Mouse (Mus musculus) cerebellum, adult 11-12 months (tissue): ENCODE measurements around the gene Rps6kb1.
A peak's percentile ranks its signal among the peaks of the same experiment; 100 is the strongest.

Source experiments
- DNase-seq: peaks from one replicate; pipeline ENCODE4 v3.0.0; 2022

The Rps6kb1 gene

GRCm38 (mm10) chr11:86544639-86545299, at the start of gene Rps6kb1, which contains the start of gene Tubd1:
Gene Rps6kb1 (minus strand): TSS chr11:86544805.
Gene Tubd1 (plus strand): TSS chr11:86544991.
- DNase-seq: peak; percentile 99

GRCm38 (mm10) chr11:86593443-86593842, 48.8 kb upstream of the Rps6kb1 start:
- no peak for DNase-seq

DNA sequence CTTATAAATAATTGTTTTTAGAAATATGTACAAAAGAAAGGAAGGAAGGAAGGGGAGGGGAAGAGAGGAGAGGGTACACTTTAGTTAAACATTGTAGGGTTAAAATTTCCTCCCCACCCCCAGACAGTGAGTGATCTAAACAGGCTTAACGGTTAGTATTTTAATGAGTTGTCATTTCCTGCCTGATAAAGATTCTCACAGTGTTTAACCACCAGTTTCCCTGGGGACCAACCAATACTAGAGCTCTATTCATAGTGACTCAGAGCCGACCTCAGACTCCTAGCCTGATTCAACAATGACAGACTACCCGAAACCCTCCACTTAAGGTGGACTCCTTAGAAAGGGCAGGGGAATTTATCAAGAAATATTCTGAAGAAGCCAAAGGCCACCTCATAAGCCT, 48.4 kb upstream of the Rps6kb1 start:
- no peak for DNase-seq

GRCm38 (mm10) chr11:86591931-86592616, 47.5 kb upstream of the Rps6kb1 start:
- no peak for DNase-seq

- no peak for DNase-seq
Observed at GRCm38 (mm10) chr11:86591301-86591845, 46.8 kb upstream of the Rps6kb1 start.

DNA sequence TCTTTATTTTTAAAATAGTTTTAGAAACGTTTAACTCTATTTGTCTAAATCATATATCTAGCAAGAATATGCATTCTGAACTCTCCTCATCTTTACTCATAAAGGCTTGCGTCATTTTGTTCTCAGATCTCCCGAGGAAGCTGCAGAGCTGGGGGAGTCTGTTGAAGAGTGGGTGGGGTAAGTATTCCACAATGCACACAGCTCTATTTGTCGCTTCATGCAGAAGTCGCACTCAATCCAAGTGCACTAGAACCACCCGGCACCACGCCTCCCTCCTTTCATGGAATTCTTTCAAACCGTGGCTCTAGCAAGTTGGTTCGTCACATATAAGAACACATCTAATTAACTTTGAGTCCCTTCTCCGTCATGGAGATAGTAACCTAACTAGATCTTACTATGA, 46.0 kb upstream of the Rps6kb1 start:
- DNase-seq: no peak

GRCm38 (mm10) chr11:86590066-86590465, 45.5 kb upstream of the Rps6kb1 start:
- no peak for DNase-seq

DNA sequence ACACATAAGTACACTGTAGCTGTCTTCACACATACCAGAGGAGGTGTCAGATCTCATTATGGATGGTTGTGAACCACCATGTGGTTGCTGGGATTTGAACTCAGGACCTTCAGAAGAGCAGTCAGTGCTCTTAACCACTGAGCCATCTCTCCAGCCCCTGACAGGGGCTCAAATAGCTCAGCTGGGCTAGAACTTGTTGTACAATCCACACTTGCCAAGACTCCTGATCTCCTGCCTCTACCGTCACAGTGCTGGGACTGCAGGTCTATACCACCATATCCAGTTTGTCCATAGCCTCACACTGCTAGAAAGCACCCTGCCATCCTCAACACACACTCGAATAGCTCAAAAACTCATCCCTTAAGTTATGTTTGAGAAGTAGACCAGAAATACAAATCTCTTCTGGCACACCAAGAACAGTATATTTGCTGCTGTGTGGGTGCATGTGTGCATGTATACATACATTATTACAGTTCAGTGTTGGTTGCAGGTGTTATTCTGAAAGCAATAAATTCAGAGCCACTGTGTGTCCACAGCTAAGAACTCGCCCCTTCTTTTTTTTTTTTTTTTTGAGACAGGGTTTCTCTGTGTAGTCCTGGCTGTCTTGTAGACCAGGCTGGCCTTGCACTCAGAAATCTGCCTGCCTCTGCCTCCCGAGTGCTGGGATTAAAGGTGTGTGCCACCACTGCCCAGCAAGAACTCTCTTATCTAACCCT, 44.1 kb upstream of the Rps6kb1 start:
- DNase-seq: no peak

GRCm38 (mm10) chr11:86587830-86588229, 43.2 kb upstream of the Rps6kb1 start:
- no peak for DNase-seq

DNA sequence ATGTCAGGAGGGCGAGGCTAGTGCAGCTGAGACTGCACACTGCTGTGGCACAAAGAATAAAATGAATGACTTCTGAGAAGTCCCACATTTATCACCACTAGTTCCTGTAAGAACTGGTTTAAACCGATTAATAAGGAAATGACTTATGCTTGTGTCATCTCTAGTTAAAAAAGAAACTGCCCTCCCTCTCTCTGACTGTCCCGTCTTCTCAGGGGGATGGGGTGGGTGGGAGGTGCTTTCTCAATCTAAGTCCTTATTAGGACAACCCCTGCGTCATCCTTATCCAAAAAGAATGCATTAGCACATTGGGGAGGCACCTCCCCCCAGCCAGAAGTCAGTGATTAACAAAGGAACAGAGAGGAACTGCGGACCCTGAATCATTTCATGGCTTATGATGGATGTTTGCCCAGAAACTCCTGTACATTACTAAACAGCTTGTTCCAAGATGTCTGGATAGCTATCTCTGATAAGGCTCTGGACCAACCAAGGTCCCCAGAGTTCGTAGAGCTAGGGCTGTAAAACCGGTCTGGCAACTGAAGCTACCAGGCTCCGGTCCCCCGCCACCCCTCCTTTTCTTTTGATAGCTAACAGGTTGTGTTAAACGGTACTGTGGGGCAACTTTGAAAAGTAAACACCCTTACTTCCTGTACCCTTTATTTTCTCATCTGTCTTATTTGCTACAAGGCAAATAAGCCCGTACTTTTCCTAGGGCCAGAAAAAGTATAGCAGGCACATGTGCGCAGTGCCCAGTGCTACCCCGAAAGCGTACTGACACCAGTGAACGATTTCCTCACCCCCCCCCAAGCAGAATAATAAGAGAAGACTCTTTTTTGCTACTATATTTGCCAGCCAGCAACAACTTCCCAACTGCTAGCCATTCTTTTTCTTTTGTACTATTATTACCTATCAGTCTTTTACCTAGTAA, 42.5 kb upstream of the Rps6kb1 start:
- DNase-seq: no peak

DNA sequence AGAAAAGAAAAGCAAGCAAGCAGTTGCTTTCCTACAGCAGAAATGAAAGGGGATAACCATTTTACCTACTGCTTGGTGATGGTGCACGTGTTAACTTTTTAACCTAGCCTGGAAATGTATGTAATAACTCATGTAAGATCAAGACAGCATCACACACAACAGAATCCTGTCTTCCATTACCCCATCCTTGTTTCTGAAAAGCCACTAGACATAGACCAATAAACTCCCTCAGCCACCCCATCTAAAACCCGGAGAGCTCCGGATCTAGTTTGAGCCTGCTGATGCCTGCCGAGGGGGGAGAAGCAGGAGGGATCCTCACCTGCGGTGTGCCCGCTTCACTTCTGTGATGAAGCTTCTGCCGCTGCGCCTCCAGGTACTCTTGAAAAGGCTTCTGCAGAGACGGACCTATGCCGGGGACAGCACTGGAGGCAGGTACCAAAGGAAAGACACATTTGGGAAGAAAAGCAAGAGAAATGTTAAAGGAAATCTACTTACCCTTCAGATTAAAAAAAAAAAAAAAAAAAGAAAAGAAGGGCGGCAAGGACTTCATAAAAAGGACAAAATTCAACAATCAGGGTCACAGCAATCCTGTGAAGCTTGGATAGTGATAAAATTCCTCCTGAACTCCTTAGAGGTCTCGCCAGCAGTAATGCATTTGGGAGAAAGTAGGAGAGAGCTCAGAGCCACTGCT, 41.7 kb upstream of the Rps6kb1 start:
- DNase-seq: no peak

GRCm38 (mm10) chr11:86585598-86585984, 41.0 kb upstream of the Rps6kb1 start:
- DNase-seq: no peak

DNA sequence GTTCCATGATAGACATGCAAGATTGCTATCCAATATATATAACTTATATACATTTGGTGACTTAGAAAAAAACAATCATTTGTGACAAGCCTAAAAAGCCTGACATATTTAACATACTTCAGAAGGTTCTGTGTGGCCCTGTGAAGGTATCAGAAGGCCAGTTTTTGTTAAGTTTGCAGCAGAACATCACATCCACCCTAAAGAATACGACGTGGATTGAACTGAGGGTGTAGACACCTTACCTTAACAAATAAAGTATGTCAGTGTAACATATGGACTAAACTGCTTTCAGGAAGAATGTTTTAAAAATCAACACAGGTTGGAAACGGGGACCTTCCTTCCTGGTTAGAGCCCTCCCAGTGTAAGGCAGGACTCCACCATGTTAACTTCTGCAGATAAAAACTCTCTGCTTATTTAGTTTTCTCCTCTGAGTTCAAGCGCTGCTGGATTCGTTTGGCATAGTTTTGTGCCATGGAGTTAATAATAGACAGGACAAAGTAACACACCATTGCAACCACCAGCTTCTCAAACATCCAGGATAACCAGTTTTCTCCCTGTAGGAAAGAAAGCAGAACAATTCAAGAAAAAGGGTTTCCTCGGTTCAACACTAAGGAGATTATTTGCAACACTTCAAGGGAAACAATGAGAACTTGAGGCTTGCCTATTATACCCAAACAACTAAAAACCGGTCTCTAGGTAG, 40.4 kb upstream of the Rps6kb1 start:
- no peak for DNase-seq

GRCm38 (mm10) chr11:86583990-86584897, 39.6 kb upstream of the Rps6kb1 start:
- DNase-seq: no peak

DNA sequence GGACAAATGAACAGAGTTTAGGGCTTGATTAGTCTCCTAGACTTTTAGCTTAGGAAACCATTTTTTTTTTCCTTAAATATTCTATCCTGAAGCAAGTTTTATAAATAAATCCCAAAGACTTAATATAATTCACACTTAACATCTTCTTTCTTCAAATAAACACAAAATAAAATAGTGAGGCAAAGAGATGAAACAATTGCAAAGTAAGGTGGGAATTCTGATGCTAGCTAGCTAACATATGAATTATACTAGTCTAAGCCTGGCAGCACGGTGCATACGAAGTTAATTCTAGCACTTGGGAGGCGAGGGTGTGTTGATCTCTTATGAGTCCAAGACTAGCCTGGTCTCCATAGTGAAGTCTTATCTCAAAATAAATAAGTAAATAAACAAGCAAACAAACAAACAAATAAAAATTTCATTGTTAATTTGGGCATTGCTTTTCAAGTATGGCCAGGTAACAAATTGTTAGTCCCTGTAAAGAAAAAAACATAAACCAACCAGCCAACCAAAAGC, 38.8 kb upstream of the Rps6kb1 start:
- no peak for DNase-seq

- DNase-seq: no peak
Observed at GRCm38 (mm10) chr11:86582543-86583260, 38.1 kb upstream of the Rps6kb1 start.

DNA sequence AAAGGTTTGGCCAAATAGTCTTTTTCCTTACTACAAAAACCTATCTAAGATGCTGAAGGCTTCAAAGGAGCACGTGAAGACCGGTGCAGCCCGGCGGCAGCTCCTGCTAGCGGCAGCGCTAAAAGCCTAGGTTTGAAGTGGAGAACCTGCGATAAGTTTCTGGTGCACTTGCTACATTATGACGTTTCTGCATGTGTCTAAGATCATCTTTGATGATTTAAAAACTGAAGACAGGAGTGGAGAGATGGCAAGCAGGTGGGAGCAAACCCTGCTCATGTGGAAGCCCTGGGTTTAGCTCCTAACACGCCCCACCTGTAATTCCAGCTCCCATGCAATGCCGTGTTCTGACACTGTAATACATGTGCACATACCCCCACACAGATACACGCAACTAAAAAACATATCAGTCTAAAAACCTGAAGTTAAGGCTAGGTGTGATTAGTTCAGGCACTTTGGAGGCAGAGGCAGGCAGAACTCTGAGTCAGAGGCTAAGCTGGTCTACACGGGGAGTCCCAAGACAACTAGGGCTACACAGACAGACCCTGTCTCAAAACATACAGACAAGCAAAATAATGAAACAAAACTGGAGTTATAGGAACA, 37.4 kb upstream of the Rps6kb1 start:
- no peak for DNase-seq

- DNase-seq: no peak
Observed at GRCm38 (mm10) chr11:86581250-86581753, 36.7 kb upstream of the Rps6kb1 start.
